Mouse (Mus musculus): Measurements from ENCODE around the gene Tgfb1.

Gene Tgfb1

GRCm38 (mm10) chr7:25734991-25735390 is 48.2 kb downstream of the Tgfb1 start:
- DNase-seq (ENCODE audit: low read depth, low spot score): no peak

GRCm38 (mm10) chr7:25736920-25737319 is 50.1 kb downstream of the Tgfb1 start:
- no peak for DNase-seq (ENCODE audit: low read depth, low spot score)

- no peak for DNase-seq (ENCODE audit: low read depth, low spot score)
Measured at GRCm38 (mm10) chr7:25738277-25738676, 51.5 kb downstream of the Tgfb1 start.

- DNase-seq (ENCODE audit: low read depth, low spot score): no peak
Measured at GRCm38 (mm10) chr7:25746844-25747243, 60.0 kb downstream of the Tgfb1 start.

GRCm38 (mm10) chr7:25753076-25753475 is 66.3 kb downstream of the Tgfb1 start:
- no peak for DNase-seq (ENCODE audit: low read depth, low spot score)

GRCm38 (mm10) chr7:25753643-25754438 is 67.0 kb downstream of the Tgfb1 start:
- DNase-seq (ENCODE audit: low read depth, low spot score): no peak

GRCm38 (mm10) chr7:25754439-25754737 is 67.6 kb downstream of the Tgfb1 start:
- no peak for DNase-seq (ENCODE audit: low read depth, low spot score)
